Mouse (Mus musculus) C2C12 (cell line): Measurements from ENCODE around the gene Fam166a.

Experiments
- CEBPB ChIP-seq: IDR thresholded peaks from one replicate; pipeline ENCODE4 v1.6.1; 2011; ENCODE audit warnings: low read depth, mild to moderate bottlenecking, control low read depth, moderate library complexity
- CTCF ChIP-seq: IDR thresholded peaks from one replicate; pipeline ENCODE4 v1.5.1; 2011; ENCODE audit not compliant: control insufficient read depth, insufficient read depth, insufficient read length
- FOSL1 ChIP-seq: IDR thresholded peaks from one replicate; pipeline ENCODE4 v1.8.0; 2011; ENCODE audit warnings: mild to moderate bottlenecking, low read length; ENCODE audit not compliant: poor library complexity, insufficient read depth, severe bottlenecking
- MAX ChIP-seq: IDR thresholded peaks from one replicate; pipeline ENCODE4 v1.6.1; 2011; ENCODE audit warnings: mild to moderate bottlenecking, control low read depth
- MYOD1 ChIP-seq: IDR thresholded peaks from one replicate; pipeline ENCODE4 v1.6.1; 2011; ENCODE audit warnings: low read depth; ENCODE audit not compliant: control insufficient read depth, insufficient read length
- MYOG ChIP-seq: IDR thresholded peaks from one replicate; pipeline ENCODE4 v1.6.1; 2011; ENCODE audit not compliant: control insufficient read depth, insufficient read length; ENCODE audit errors: extremely low read depth
- USF1 ChIP-seq: IDR thresholded peaks from one replicate; pipeline ENCODE4 v1.6.1; 2011; ENCODE audit warnings: low read depth, mild to moderate bottlenecking, control low read depth, moderate library complexity

- TF ChIP-seq CTCF (no peak), MAX (no peak), USF1 (no peak), FOSL1 (no peak), MYOG (no peak), CEBPB (no peak), MYOD1 (no peak)
These were observed 22.2 kb upstream of the Fam166a start, which contains the start of gene Tor4a for GRCm38 (mm10) chr2:25196172-25196954.
